Mouse (Mus musculus) bone marrow, adult 2 months (tissue): Measurements from ENCODE around the gene Ddx19a. TPM values are rescaled to one million over a fixed set of nuclear protein-coding genes. Genes with fewer than 3 reads are reported as not detected.

Experiments
- H3K27ac ChIP-seq: fragments of 200-500 bp; 2 replicates; pipeline ENCODE4 v1.5.1; 2012; ENCODE audit warnings: low read depth, mild to moderate bottlenecking, control low read depth, inconsistent platforms, low read length; ENCODE audit not compliant: control insufficient read depth, poor library complexity, insufficient read depth
- H3K4me1 ChIP-seq: fragments of 200-500 bp; 2 replicates; pipeline ENCODE4 v1.6.1; 2011; ENCODE audit warnings: low read length; ENCODE audit not compliant: control insufficient read depth, insufficient read depth
- H3K4me3 ChIP-seq: fragments of 200-500 bp; replicated peaks from 2 replicates; pipeline ENCODE3; 2011; ENCODE audit warnings: mild to moderate bottlenecking, low read depth, low read length, control low read depth; ENCODE audit not compliant: control insufficient read depth
- CTCF ChIP-seq: fragments of 200-500 bp; IDR thresholded peaks from 2 replicates; pipeline ENCODE4 v1.5.1; 2011; ENCODE audit warnings: low read length, control low read depth; ENCODE audit not compliant: control insufficient read depth, insufficient read depth
- POLR2A ChIP-seq: fragments of 200-500 bp; IDR thresholded peaks from 2 replicates; pipeline ENCODE4 v1.6.1; 2011; ENCODE audit warnings: low read depth, mild to moderate bottlenecking, control low read depth, low read length, borderline replicate concordance; ENCODE audit not compliant: control insufficient read depth
- WGBS: fragments of 180-500 bp; shearing (Covaris S2); methylation state at CpG from one replicate; pipeline ENCODE4 v1.1.7; 2018; 5-methylcytosine and 5-hydroxymethylcytosine counted together
- polyA plus RNA-seq: library from polyadenylated mRNA; stranded (reverse); fragments of >200 nt; gene quantifications from 2 replicates; pipeline ENCODE4 v1.2.4, GENCODE M21; 2011; ENCODE audit warnings: low replicate concordance; ENCODE audit not compliant: missing spikeins, insufficient read depth, insufficient read length

The Ddx19a gene
- polyA plus RNA-seq, 1 experiment, result 17.3 TPM

DNA sequence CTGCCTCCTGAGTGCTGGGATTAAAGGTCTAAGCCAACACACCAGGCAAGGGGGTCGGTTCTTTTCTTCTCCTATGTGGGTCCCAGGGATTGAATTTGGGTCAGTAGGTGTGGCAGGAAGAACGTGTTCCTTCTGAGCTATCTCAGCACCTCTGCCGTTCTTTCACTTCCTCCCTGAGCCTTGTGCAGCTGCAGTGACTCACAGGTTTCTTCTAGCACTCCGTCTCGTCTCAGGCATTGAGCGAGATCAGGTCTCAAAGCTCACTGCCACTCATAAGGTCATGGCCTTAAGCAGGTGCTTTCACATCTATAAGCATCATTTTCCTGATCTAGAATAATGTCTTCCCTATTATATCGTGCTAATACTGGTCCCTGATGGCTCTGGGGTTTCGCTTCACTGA, 42.8 kb downstream of the Ddx19a start:
- H3K4me1 ChIP-seq, result no peaks in the 10 kb centered on the region; the same call in 1 of the 2 replicates
- TF ChIP-seq POLR2A (no peak), CTCF (no peak)
- no peak overlapping the region for H3K4me3 ChIP-seq
- H3K27ac ChIP-seq, result peak overlapping the region; percentile 29; the same call in 1 of the 2 replicates
- 31% methylated on average over 8 of the region's 8 CpGs for WGBS

GRCm38 (mm10) chr8:110950065-110950484, 47.5 kb downstream of the Ddx19a start:
- TF ChIP-seq CTCF (no peak), POLR2A (no peak)
- H3K4me3 ChIP-seq, result peak overlapping the region; percentile 1
- 58% methylated on average over 17 of the region's 17 CpGs for WGBS
- H3K4me1 ChIP-seq, result no peaks in the 10 kb centered on the region; the same call in 1 of the 2 replicates
- no peak overlapping the region; the same call in 1 of the 2 replicates for H3K27ac ChIP-seq

DNA sequence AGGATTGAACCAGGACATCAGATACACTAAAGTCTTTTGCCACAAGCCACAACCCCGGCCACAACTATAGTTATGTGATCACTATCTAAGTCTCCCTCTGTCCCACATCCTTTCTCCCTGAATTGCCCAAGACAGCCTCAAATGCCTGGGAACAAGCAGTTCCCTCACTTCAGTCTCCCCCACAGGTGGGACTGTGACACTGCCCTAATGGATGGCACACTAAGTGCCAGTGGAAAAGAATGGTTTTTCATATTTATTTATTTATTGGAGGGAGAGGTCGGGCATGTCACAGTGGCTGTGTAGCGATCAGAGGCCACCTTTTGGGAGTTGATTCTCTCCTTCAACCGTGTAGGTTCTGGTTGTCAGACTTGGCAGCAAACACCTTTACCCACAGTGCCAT, 51.9 kb downstream of the Ddx19a start:
- no peak overlapping the region for H3K4me3 ChIP-seq
- 36% methylated on average over 4 of the region's 4 CpGs for WGBS
- H3K27ac ChIP-seq, result no peak overlapping the region
- TF ChIP-seq CTCF (no peak), POLR2A (no peak)
- H3K4me1 ChIP-seq, result peaks cover 6% of the 10 kb centered on the region; the same call in 1 of the 2 replicates

DNA sequence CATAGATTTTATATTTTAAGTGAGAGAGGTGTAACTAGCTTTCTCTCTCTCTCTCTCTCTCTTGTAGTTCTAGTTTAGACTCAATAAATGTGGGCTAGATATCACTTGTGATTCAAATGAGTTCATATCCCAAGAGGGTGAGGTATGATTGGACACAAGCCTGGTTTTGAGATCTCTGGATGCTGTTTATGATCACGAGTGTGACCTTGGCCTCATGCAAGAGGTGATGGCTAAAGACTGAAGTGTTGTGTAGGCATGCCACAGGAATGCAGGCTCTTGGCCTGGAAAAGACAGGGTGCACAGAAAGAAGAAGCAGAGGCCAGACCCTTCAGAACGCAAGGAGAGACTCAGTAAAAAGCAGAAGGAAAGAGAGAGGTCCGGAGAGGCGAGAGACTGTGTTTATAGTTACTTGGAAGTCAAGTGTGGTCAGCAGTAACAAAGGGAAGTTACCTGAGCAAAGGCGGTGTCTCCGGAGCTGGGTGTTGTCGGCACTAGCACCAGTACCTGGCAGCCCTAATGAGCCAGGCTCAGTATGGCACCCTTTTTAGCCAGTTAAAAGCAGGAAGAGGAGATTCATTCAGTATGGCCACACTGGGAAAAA, 53.2 kb downstream of the Ddx19a start:
- H3K4me1 ChIP-seq, result peaks cover 6% of the 10 kb centered on the region; the same call in 1 of the 2 replicates
- WGBS, result 11% methylated on average over 7 of the region's 7 CpGs
- TF ChIP-seq POLR2A (no peak), CTCF (no peak)

DNA sequence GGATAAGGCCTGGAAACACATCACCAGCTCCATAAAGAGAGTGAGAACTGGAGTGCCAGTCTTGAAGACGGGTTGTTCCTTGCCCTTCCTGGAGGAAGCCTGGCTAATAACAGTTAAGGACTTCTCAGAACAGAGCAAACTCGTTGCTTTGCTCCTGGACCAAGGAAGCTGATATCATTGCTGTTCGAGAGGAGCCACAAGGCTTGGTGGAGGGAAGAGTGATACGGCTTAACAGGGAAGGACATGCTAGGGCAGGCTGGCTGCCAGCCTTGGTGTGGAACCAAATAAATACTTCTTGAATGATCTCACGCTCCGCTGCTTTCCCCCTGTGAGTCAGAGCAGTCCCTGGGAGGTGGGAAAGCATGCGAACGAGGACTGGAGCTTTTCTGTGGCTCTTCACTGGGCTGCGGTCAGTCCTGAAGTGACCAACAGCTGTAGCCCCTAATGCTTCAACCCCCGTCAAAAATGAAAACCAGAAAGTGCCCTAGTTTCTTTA, 56.1 kb downstream of the Ddx19a start:
- no peak overlapping the region for H3K4me3 ChIP-seq
- peaks cover 7% of the 10 kb centered on the region for H3K4me1 ChIP-seq
- WGBS, result 64% methylated on average over 10 of the region's 10 CpGs
- TF ChIP-seq CTCF, result no peak
- no peak for TF ChIP-seq POLR2A
- no peak overlapping the region for H3K27ac ChIP-seq

More for the DNA sequence above, 53.2 kb downstream of the Ddx19a start:
- Histone ChIP-seq H3K27ac (peak overlapping the region; percentile 47), H3K4me3 (no peak overlapping the region)

GRCm38 (mm10) chr8:110940682-110941452, 56.7 kb downstream of the Ddx19a start:
- no peak overlapping the region for H3K4me3 ChIP-seq
- H3K27ac ChIP-seq, result no peak overlapping the region
- WGBS, result 61% methylated on average over 15 of the region's 15 CpGs
- H3K4me1 ChIP-seq, result peaks cover 7% of the 10 kb centered on the region
- TF ChIP-seq POLR2A (no peak), CTCF (no peak)

GRCm38 (mm10) chr8:110938882-110939589, 58.6 kb downstream of the Ddx19a start:
- peak overlapping the region; percentile 57 for H3K27ac ChIP-seq
- peaks cover 6% of the 10 kb centered on the region for H3K4me1 ChIP-seq
- 1% methylated on average over 6 of the region's 6 CpGs for WGBS
- no peak overlapping the region for H3K4me3 ChIP-seq
- TF ChIP-seq POLR2A, result no peak
- TF ChIP-seq CTCF, result no peak

GRCm38 (mm10) chr8:110936217-110936616, 61.4 kb downstream of the Ddx19a start:
- Histone ChIP-seq H3K4me1 (peaks cover 5% of the 10 kb centered on the region), H3K27ac (no peak overlapping the region), H3K4me3 (no peak overlapping the region)
- no peak for TF ChIP-seq CTCF
- TF ChIP-seq POLR2A, result no peak
- 72% methylated on average over 12 of the region's 12 CpGs for WGBS
